Comparison of ENCODE assay signal across 9 mouse cellular contexts in genomic region chr6:54391765-54392164, GRCm38 (mm10). TPM values are rescaled to one million over a fixed set of nuclear protein-coding genes. Genes with fewer than 3 reads are reported as not detected.
A peak's percentile ranks its signal among the peaks of the same experiment; 100 is the strongest.
DNase-seq lines count a peak whose midpoint lies in the region; ATAC-seq and TF ChIP-seq lines count a peak whose summit lies in the region.
"Had no signal": no experiment of that assay in that cellular context is flagged by ENCODE, and none has a peak within 500 bp of the region (broad histone marks: within the 10 kb centered on the region; RNA-seq: fewer than 3 reads in every experiment).

No protein-coding gene starts in this region.

- DNase-seq in kidney, adult 18-20 months, result peak; percentile 20
- DNase-seq in adrenal gland, postnatal 25 days, result peak; percentile 60
- DNase-seq in embryonic facial prominence, embryonic 14.5 days (ENCODE audit: low spot score), result peak; percentile 90
- peak; percentile 47 for DNase-seq in liver, postnatal 0 days
- peak; percentile 50 for DNase-seq in skeletal muscle tissue, adult 2 months (ENCODE audit: low read depth, low spot score)
- DNase-seq in T-cell, adult 2 months (ENCODE audit: low spot score), result no peak

- TF ChIP-seq CTCF in E14TG2a.4 (conservative IDR thresholded peaks at IDR 0.05; ENCODE audit: low read length), result peak; percentile 59
- TF ChIP-seq CTCF in liver, postnatal 0 days (IDR thresholded peaks at IDR 0.05; ENCODE audit: low read depth), result peak; percentile 70

- no peaks in the 10 kb centered on the region for H3K4me1 ChIP-seq in kidney, embryonic 14.5 days (ENCODE audit: control insufficient read depth, insufficient read depth, low read length)
- peaks cover 8% of the 10 kb centered on the region for H3K4me1 ChIP-seq in E14TG2a.4 (replicated peaks; ENCODE audit: low read depth, low read length)
- peaks cover 20% of the 10 kb centered on the region; the same call in 1 of the 2 replicates for H3K4me1 ChIP-seq in embryonic facial prominence, embryonic 14.5 days (ENCODE audit: control insufficient read depth, insufficient read depth, low read length)
- no peaks in the 10 kb centered on the region for H3K4me1 ChIP-seq in liver, postnatal 0 days (ENCODE audit: insufficient read depth)
- H3K4me1 ChIP-seq: liver, embryonic 15.5 days had no signal

- no peak overlapping the region for H3K4me2 ChIP-seq in kidney, embryonic 14.5 days (replicated peaks; ENCODE audit: low read depth, low read length)
- H3K4me2 ChIP-seq in embryonic facial prominence, embryonic 14.5 days (ENCODE audit: low read depth, low read length), result no peak overlapping the region
- H3K4me2 ChIP-seq in liver, postnatal 0 days (ENCODE audit: low read depth, low read length), result no peak overlapping the region
- H3K4me2 ChIP-seq: liver, embryonic 15.5 days had no signal

- no peak overlapping the region for H3K27ac ChIP-seq in kidney, embryonic 14.5 days (ENCODE audit: low read depth, low read length)
- H3K27ac ChIP-seq in embryonic facial prominence, embryonic 14.5 days (replicated peaks; ENCODE audit: low read depth, low read length), result no peak overlapping the region
- no peak overlapping the region for H3K27ac ChIP-seq in liver, postnatal 0 days (ENCODE audit: low read depth)
- H3K27ac ChIP-seq: liver, embryonic 15.5 days had no signal

- no peak overlapping the region for H3K9ac ChIP-seq in kidney, embryonic 14.5 days (ENCODE audit: low read depth, low read length)
- H3K9ac ChIP-seq in embryonic facial prominence, embryonic 14.5 days (ENCODE audit: low read depth, low read length), result no peak overlapping the region
- H3K9ac ChIP-seq in liver, postnatal 0 days (replicated peaks), result no peak overlapping the region
- H3K9ac ChIP-seq: liver, embryonic 15.5 days had no signal

- H3K36me3 ChIP-seq in kidney, embryonic 14.5 days (ENCODE audit: control insufficient read depth, insufficient read depth, low read length), result no peaks in the 10 kb centered on the region
- no peaks in the 10 kb centered on the region for H3K36me3 ChIP-seq in E14TG2a.4 (ENCODE audit: insufficient read depth, low read length)
- H3K36me3 ChIP-seq in embryonic facial prominence, embryonic 14.5 days (ENCODE audit: control insufficient read depth, insufficient read depth, low read length), result no peaks in the 10 kb centered on the region
- H3K36me3 ChIP-seq in liver, postnatal 0 days (replicated peaks; ENCODE audit: insufficient read depth, low read length), result no peaks in the 10 kb centered on the region
- H3K36me3 ChIP-seq: liver, embryonic 15.5 days had no signal

- H3K9me3 ChIP-seq in kidney, embryonic 14.5 days (ENCODE audit: control insufficient read depth, low read length), result no peaks in the 10 kb centered on the region
- no peaks in the 10 kb centered on the region for H3K9me3 ChIP-seq in E14TG2a.4 (ENCODE audit: low read length)
- no peaks in the 10 kb centered on the region for H3K9me3 ChIP-seq in embryonic facial prominence, embryonic 14.5 days (ENCODE audit: control insufficient read depth, low read length)
- no peaks in the 10 kb centered on the region for H3K9me3 ChIP-seq in liver, postnatal 0 days (ENCODE audit: low read length)
- H3K9me3 ChIP-seq: liver, embryonic 15.5 days had no signal

- 2% methylated on average over 3 of the region's 3 CpGs for WGBS in kidney, embryonic 14.5 days
- WGBS in embryonic facial prominence, embryonic 14.5 days, result 4% methylated on average over 3 of the region's 3 CpGs
- WGBS in liver, postnatal 0 days (ENCODE audit: insufficient replicate concordance), result 3% methylated on average over 3 of the region's 3 CpGs

- TF ChIP-seq EP300 in liver, postnatal 0 days (IDR thresholded peaks at IDR 0.05; ENCODE audit: low read depth), result no peak

- ATAC-seq in kidney, embryonic 14.5 days (ENCODE audit: low FRiP score, low TSS enrichment), result no peak; the same call in 1 of the 2 replicates
- no peak for ATAC-seq in embryonic facial prominence, embryonic 14.5 days (ENCODE audit: low read depth)
- no peak for ATAC-seq in liver, postnatal 0 days

- no peak overlapping the region for H3K4me3 ChIP-seq in kidney, embryonic 14.5 days (ENCODE audit: low read length)
- no peak overlapping the region for H3K4me3 ChIP-seq in E14TG2a.4 (replicated peaks; ENCODE audit: low read length)
- H3K4me3 ChIP-seq in embryonic facial prominence, embryonic 14.5 days (ENCODE audit: low read depth, low read length), result no peak overlapping the region
- H3K4me3 ChIP-seq in liver, postnatal 0 days (ENCODE audit: low read depth, low read length), result no peak overlapping the region
- H3K4me3 ChIP-seq: liver, embryonic 15.5 days had no signal

- no peaks in the 10 kb centered on the region for H3K27me3 ChIP-seq in kidney, embryonic 14.5 days (ENCODE audit: control insufficient read depth, insufficient read depth, low read length)
- H3K27me3 ChIP-seq in E14TG2a.4 (ENCODE audit: insufficient read depth, low read length), result peaks cover 20% of the 10 kb centered on the region
- no peaks in the 10 kb centered on the region for H3K27me3 ChIP-seq in embryonic facial prominence, embryonic 14.5 days (replicated peaks; ENCODE audit: control insufficient read depth, insufficient read depth, low read length)
- H3K27me3 ChIP-seq in liver, postnatal 0 days (ENCODE audit: insufficient read depth, low read length), result no peaks in the 10 kb centered on the region
- H3K27me3 ChIP-seq: liver, embryonic 15.5 days had no signal

RNA-seq across cellular contexts. Expression of gene Wipf3, which starts 37.6 kb away (rescaled TPM):
- polyA plus RNA-seq in kidney, embryonic 14.5 days (2014; fragmentation: Nextera tagmentation; extraction: Ambion mirVana), result 2.3 and 2.7 TPM in 2 replicates
- 1.7 and 2.7 TPM in 2 replicates for total RNA-seq in adrenal gland, postnatal 25 days (2021)
- polyA plus RNA-seq in embryonic facial prominence, embryonic 14.5 days (2014; fragmentation: Nextera tagmentation; extraction: Ambion mirVana), result 1.5 and 1.7 TPM in 2 replicates
- 0.31 and 0.34 TPM in 2 replicates for polyA plus RNA-seq in liver, postnatal 0 days (2015; fragmentation: Nextera tagmentation; extraction: Ambion mirVana)
